Mouse (Mus musculus) kidney, postnatal 0 days (tissue): Measurements from ENCODE around the gene Adamtsl4. TPM values are rescaled to one million over a fixed set of nuclear protein-coding genes. Genes with fewer than 3 reads are reported as not detected.

ENCODE experiments used
- ATAC-seq: fragments of 200-750 bp; cut with Nextera tagmentation; replicated peaks from 2 replicates; pipeline ENCODE4 v1.8.0; 2017; ENCODE audit warnings: low read depth, moderate number of reproducible peaks, moderate TSS enrichment, moderate library complexity; ENCODE audit not compliant: low FRiP score
- DNase-seq: peaks from one replicate; pipeline ENCODE4 v3.0.0-alpha.2; 2016; ENCODE audit warnings: low spot score
- H3K27ac ChIP-seq: fragments of 300-500 bp; sonication (generic); 2 replicates; pipeline ENCODE4 v1.5.1; 2014; ENCODE audit warnings: mild to moderate bottlenecking
- H3K27me3 ChIP-seq: fragments of 300-500 bp; sonication (generic); 2 replicates; pipeline ENCODE4 v1.6.1; 2014; ENCODE audit warnings: low read length, mixed read lengths; ENCODE audit not compliant: insufficient read depth
- H3K36me3 ChIP-seq: fragments of 300-500 bp; sonication (generic); 2 replicates; pipeline ENCODE4 v1.6.1; 2014; ENCODE audit warnings: low read length, mixed read lengths; ENCODE audit not compliant: insufficient read depth
- H3K4me1 ChIP-seq: fragments of 300-500 bp; sonication (generic); replicated peaks from 2 replicates; pipeline ENCODE4 v1.6.1; 2014; ENCODE audit warnings: antibody characterized with exemption, low read length, mixed read lengths; ENCODE audit not compliant: insufficient read depth
- H3K4me2 ChIP-seq: fragments of 300-500 bp; sonication (generic); 2 replicates; pipeline ENCODE4 v1.6.1; 2014; ENCODE audit warnings: mild to moderate bottlenecking, low read length, moderate library complexity, mixed read lengths
- H3K4me3 ChIP-seq: fragments of 300-500 bp; sonication (generic); replicated peaks from 2 replicates; pipeline ENCODE4 v1.5.1; 2014; ENCODE audit warnings: low read depth, low read length
- H3K9ac ChIP-seq: fragments of 300-500 bp; sonication (generic); 2 replicates; pipeline ENCODE4 v1.6.1; 2014; ENCODE audit warnings: low read depth, low read length
- H3K9me3 ChIP-seq: fragments of 300-500 bp; sonication (generic); replicated peaks from 2 replicates; pipeline ENCODE4 v1.6.1; 2016; ENCODE audit warnings: low read length, inconsistent platforms, mixed read lengths
- CTCF ChIP-seq: IDR thresholded peaks from 2 replicates; pipeline ENCODE4 v1.5.1; 2016; ENCODE audit warnings: antibody characterized with exemption, low read depth, mild to moderate bottlenecking, moderate library complexity
- WGBS: fragments of 180-500 bp; shearing (Covaris S2); extraction: QIAGEN DNeasy Blood & Tissue Kit; methylation state at CpG from one replicate; pipeline ENCODE4 v1.1.7; 2014; 5-methylcytosine and 5-hydroxymethylcytosine counted together
- polyA plus RNA-seq: library from polyadenylated mRNA; unstranded; fragments of >200 nt; fragmentation: Nextera tagmentation; extraction: Ambion mirVana; gene quantifications from 2 replicates; pipeline ENCODE4 v1.2.1, GENCODE M21; 2015

Gene Adamtsl4
- polyA plus RNA-seq, 1 experiment from 2014 or later: 3.6 TPM

DNA sequence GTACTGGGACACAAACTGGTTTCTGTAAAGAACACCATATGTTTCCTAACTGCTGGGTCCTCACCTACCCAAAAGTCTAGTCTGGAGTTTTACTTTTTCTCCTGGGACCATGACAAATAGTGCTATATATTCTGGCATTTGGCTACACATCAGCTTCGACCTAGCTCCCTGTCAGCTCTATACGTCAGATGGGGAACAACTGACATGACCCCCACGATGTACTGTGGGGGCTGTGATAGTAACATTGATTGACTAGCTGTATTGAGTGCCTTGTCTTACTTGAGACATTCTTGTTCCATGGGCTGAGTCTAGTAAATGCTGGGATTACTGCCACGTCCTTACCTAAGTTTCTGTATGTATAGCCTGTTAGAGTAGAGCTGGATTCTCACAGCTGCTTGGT, 20.2 kb downstream of the Adamtsl4 start:
- no peaks in the 10 kb centered on the region for H3K27me3 ChIP-seq
- peak overlapping the region; percentile 21; the same call in 1 of the 2 replicates for H3K4me2 ChIP-seq
- no peak overlapping the region for H3K4me3 ChIP-seq
- peaks cover 13% of the 10 kb centered on the region; the same call in 1 of the 2 replicates for H3K36me3 ChIP-seq
- peak overlapping the region; percentile 91 for H3K27ac ChIP-seq
- DNase-seq (no peak), ATAC-seq (peak; percentile 6; the same call in 1 of the 2 replicates)
- no peak for TF ChIP-seq CTCF
- 0 out of 2 replicates have a peak overlapping the region, but pooled peaks have one; percentile 3 for H3K9ac ChIP-seq
- no peaks in the 10 kb centered on the region for H3K9me3 ChIP-seq
- peaks cover 46% of the 10 kb centered on the region for H3K4me1 ChIP-seq
- WGBS: 40% methylated on average over 4 of the region's 4 CpGs

DNA sequence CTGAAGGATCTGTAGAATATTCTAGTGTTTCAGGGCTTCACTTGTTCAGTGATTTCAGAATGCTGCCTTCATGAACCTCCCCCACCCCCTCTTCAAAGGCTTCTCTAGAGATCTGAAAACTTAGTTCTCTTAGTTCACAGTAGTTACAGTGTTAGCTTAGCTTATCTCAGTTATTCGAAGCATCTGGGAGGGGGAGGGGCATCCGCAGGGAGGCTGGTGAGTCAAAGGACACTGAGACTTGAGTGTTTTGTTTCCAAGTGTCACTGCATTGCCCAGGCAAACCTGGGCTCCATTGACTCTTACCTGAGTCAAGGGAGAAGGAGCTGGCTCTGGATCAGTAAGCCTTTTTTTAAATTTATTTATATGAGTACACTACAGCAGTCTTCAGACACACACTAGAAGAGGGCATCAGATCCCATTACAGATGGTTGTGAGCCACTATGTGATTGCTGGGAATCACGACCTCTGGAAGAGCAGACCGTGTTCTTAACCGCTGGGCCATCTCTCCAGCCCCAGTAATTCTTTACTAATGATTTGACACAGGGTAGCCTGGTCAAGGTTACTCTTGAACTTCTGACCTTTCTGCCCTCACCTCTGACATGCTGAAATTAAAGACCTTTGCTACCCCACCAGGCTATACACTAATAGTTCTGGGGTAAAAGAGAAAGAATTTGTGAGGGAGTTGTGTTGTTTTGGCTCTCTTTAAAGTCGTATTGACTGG, 21.4 kb downstream of the Adamtsl4 start:
- no peaks in the 10 kb centered on the region for H3K9me3 ChIP-seq
- DNase-seq (no peak), ATAC-seq (no peak)
- peak overlapping the region; percentile 91 for H3K27ac ChIP-seq
- H3K4me3 ChIP-seq: no peak overlapping the region
- H3K9ac ChIP-seq: no peak overlapping the region
- 24% methylated on average over 6 of the region's 6 CpGs for WGBS
- H3K4me2 ChIP-seq: 0 out of 2 replicates have a peak overlapping the region, but pooled peaks have one; percentile 3
- peaks cover 13% of the 10 kb centered on the region; the same call in 1 of the 2 replicates for H3K36me3 ChIP-seq
- peaks cover 45% of the 10 kb centered on the region for H3K4me1 ChIP-seq
- no peak for TF ChIP-seq CTCF
- no peaks in the 10 kb centered on the region for H3K27me3 ChIP-seq

DNA sequence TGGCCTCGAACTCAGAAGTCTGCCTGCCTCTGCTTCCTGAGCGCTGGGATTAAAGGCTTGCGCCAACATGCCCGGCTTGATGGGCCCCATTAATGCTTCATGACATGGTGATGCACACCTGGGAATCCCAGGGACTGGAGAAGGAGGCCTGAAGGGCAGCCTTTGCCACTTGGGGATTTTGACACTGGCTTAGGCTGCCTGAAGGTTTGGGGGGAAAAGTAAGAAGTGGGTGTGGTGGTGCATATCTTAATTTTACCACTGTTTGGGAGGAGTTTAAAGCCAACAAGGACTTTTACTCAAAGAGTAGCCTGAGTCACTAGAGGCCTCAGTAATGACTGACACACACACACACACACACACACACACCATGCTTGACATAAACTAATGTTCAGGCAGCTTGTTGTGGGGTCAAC, 22.8 kb downstream of the Adamtsl4 start:
- Histone ChIP-seq H3K9ac (no peak overlapping the region), H3K4me1 (peaks cover 48% of the 10 kb centered on the region), H3K27ac (peak overlapping the region; percentile 60; the same call in 1 of the 2 replicates), H3K4me3 (no peak overlapping the region), H3K27me3 (no peaks in the 10 kb centered on the region), H3K9me3 (no peaks in the 10 kb centered on the region), H3K36me3 (peaks cover 22% of the 10 kb centered on the region; the same call in 1 of the 2 replicates), H3K4me2 (no peak overlapping the region)
- DNase-seq (no peak), ATAC-seq (no peak)
- TF ChIP-seq CTCF: no peak
- 85% methylated on average over 4 of the region's 4 CpGs for WGBS

DNA sequence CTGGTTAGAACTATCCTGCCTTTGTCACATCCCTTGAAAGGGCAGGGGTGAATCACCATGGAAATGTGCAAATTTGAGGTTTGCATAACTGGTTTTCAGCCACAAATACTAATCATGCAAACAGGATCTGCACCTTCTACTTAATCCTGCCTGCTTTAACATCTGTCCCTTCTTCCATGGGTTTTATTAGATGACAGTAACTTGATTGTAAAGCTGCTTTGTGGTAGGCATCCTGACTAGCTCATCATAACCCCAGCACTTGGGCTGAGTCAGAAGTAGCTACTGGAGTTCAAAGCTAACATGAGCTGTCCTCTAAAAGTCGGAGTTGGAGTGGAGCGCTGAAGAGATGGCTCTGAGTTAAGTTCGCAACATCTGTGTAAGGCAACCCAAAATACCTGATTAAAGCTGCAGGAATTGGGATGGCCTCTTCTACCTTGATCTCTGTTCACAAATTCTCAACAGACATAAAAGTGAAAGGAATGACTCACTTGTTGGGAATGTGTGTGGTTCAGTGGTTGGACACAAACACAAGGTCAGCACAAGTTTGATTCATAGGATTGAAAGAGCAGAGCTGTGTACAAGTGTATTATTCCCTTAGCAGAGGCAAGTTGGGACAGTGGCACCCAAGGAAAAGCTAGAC, 23.6 kb downstream of the Adamtsl4 start:
- no peaks in the 10 kb centered on the region for H3K9me3 ChIP-seq
- no peak for TF ChIP-seq CTCF
- peaks cover 48% of the 10 kb centered on the region for H3K4me1 ChIP-seq
- peak overlapping the region; percentile 60 for H3K27ac ChIP-seq
- WGBS: 83% methylated on average over 3 of the region's 3 CpGs
- H3K27me3 ChIP-seq: no peaks in the 10 kb centered on the region
- no peak overlapping the region for H3K9ac ChIP-seq
- H3K4me2 ChIP-seq: no peak overlapping the region
- no peak for ATAC-seq
- no peak overlapping the region for H3K4me3 ChIP-seq
- DNase-seq: no peak
- peaks cover 17% of the 10 kb centered on the region; the same call in 1 of the 2 replicates for H3K36me3 ChIP-seq

DNA sequence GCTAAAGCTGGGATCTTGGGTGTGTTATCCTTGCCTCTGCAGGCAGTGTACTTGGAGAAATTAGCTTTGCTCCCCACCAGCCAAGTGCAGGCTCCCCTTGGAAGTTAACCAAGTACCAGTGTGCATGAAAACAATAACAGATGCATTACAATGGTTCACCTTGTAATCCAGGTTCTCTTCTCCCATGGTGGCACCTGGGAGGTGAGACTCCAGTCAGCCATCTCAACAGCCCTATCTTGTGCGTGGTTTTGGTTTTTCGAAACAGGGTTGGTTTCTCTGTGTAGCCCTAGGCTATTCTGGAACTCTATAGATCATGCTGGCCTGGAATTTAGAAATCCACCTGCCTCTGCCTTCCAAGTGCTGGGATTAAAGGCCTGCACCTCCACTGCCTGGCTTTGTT, 24.2 kb downstream of the Adamtsl4 start:
- H3K27ac ChIP-seq: no peak overlapping the region
- no peak for DNase-seq
- H3K9me3 ChIP-seq: no peaks in the 10 kb centered on the region
- peaks cover 44% of the 10 kb centered on the region for H3K4me1 ChIP-seq
- 0 out of 2 replicates have a peak overlapping the region, but pooled peaks have one; percentile 6 for H3K4me2 ChIP-seq
- TF ChIP-seq CTCF: no peak
- H3K4me3 ChIP-seq: no peak overlapping the region
- WGBS: 83% methylated on average over 2 of the region's 2 CpGs
- H3K27me3 ChIP-seq: no peaks in the 10 kb centered on the region
- no peak for ATAC-seq
- peaks cover 17% of the 10 kb centered on the region; the same call in 1 of the 2 replicates for H3K36me3 ChIP-seq
- H3K9ac ChIP-seq: no peak overlapping the region

DNA sequence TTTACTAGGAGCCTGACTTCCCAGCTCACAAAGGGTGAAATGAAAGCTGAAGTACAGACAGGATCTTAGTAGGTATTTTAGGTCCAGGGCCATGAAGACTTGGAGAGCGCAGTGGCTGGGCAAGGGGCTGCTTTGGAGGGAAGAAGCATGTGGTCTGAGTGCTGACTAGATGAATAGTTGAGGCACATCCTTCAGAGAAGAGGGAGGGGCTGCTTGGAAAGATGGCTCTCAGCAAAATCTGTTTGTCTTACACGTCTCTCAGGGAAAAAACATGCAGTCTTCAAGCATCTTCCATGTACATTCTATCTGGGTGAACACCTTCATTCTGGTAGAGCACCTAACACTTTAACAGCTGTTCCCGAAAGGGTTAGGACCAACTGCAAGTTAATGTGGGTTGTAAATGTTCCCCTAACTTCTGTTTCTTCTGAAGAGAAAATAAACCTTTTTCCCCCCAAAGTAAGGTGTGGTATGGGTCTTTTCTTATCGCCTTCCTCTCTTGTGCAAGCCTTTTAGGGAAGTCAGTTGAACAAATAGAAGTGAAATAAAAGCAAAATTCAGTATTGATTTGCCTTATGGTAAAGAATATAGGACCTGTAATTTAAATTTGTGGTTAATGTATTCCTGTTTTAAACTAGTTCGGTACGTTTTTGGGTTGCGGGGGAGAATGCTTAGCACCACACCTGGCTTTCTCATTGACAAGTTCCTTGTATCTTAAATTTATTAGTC, 24.8 kb downstream of the Adamtsl4 start:
- Histone ChIP-seq H3K27me3 (no peaks in the 10 kb centered on the region), H3K9ac (no peak overlapping the region), H3K4me3 (no peak overlapping the region), H3K4me1 (peaks cover 43% of the 10 kb centered on the region), H3K27ac (peak overlapping the region; percentile 13; the same call in 1 of the 2 replicates), H3K9me3 (no peaks in the 10 kb centered on the region), H3K36me3 (peaks cover 17% of the 10 kb centered on the region; the same call in 1 of the 2 replicates), H3K4me2 (peak overlapping the region; percentile 89)
- DNase-seq: no peak
- WGBS: 70% methylated on average over 7 of the region's 7 CpGs
- no peak for TF ChIP-seq CTCF
- no peak for ATAC-seq
